Mouse (Mus musculus): ENCODE results near the gene Fus.

The Fus gene

GRCm38 (mm10) chr7:127944614-127945013, 22.6 kb upstream of the Fus start:
- DNase-seq (ENCODE audit: low spot score in 2 of 2) = no peak

GRCm38 (mm10) chr7:127946470-127947023, 20.7 kb upstream of the Fus start, which contains the start of gene Prss36:
Gene Prss36 (minus strand): TSS chr7:127946725.
- no peak for DNase-seq (ENCODE audit: low spot score in 2 of 2)

GRCm38 (mm10) chr7:127952864-127953581, 14.2 kb upstream of the Fus start:
- no peak for DNase-seq (ENCODE audit: low spot score in 2 of 2)

GRCm38 (mm10) chr7:127959364-127959763, 7.9 kb upstream of the Fus start:
- no peak for DNase-seq (ENCODE audit: low spot score in 2 of 2)

GRCm38 (mm10) chr7:127966371-127966918, 812 bp upstream of the Fus start:
- no peak for DNase-seq (ENCODE audit: low spot score in 2 of 2)

GRCm38 (mm10) chr7:127967922-127968828, 918 bp downstream of the Fus start:
- peak; percentile 38 to 72 for DNase-seq (ENCODE audit: low spot score in 2 of 2)

GRCm38 (mm10) chr7:127974413-127974930, 7.2 kb downstream of the Fus start:
- DNase-seq (ENCODE audit: low spot score in 2 of 2) = no peak

GRCm38 (mm10) chr7:127978856-127979255, 11.6 kb downstream of the Fus start:
- DNase-seq (ENCODE audit: low spot score in 2 of 2) = no peak

- no peak for DNase-seq (ENCODE audit: low spot score in 2 of 2)
Observed at GRCm38 (mm10) chr7:127980606-127981005, 13.3 kb downstream of the Fus start.

GRCm38 (mm10) chr7:127988904-127989303, 21.6 kb downstream of the Fus start:
- DNase-seq (ENCODE audit: low spot score in 2 of 2) = no peak

GRCm38 (mm10) chr7:127991643-127992487, 24.6 kb downstream of the Fus start:
- DNase-seq (ENCODE audit: low spot score in 2 of 2) = peak; percentile 56 to 81

GRCm38 (mm10) chr7:127992488-127993340, 25.5 kb downstream of the Fus start:
- DNase-seq (ENCODE audit: low spot score in 2 of 2) = no peak

- DNase-seq (ENCODE audit: low spot score in 2 of 2) = no peak
Observed at GRCm38 (mm10) chr7:127993341-127993977, 26.2 kb downstream of the Fus start, which contains the start of gene Pycard. Gene Pycard (minus strand): TSS chr7:127993867.

GRCm38 (mm10) chr7:127999436-127999835, 32.2 kb downstream of the Fus start:
- DNase-seq (ENCODE audit: low spot score in 2 of 2) = no peak

- no peak for DNase-seq (ENCODE audit: low spot score in 2 of 2)
Observed at GRCm38 (mm10) chr7:128000068-128000950, 33.1 kb downstream of the Fus start.

GRCm38 (mm10) chr7:128003098-128003497, 35.8 kb downstream of the Fus start:
- DNase-seq (ENCODE audit: low spot score in 2 of 2) = no peak

- no peak for DNase-seq (ENCODE audit: low spot score in 2 of 2)
Observed at GRCm38 (mm10) chr7:128003688-128004087, 36.4 kb downstream of the Fus start, which contains the start of gene Trim72. Gene Trim72 (plus strand): TSS chr7:128003949.

- DNase-seq (ENCODE audit: low spot score in 2 of 2) = no peak
Observed at GRCm38 (mm10) chr7:128004150-128004486, 36.9 kb downstream of the Fus start.
